Mouse (Mus musculus) liver, adult 2 months (tissue): ENCODE data around the gene Sh2b3.

ENCODE experiments used
- CTCF ChIP-seq: fragments of 200-500 bp; IDR thresholded peaks from 2 replicates; pipeline ENCODE4 v1.5.1; 2011; ENCODE audit warnings: low read depth, low read length, control low read depth
- POLR2A ChIP-seq: fragments of 200-500 bp; IDR thresholded peaks from 2 replicates; pipeline ENCODE4 v1.6.1; 2011; ENCODE audit warnings: low read length, control low read depth; ENCODE audit not compliant: insufficient read depth; ENCODE audit errors: extremely low read depth

GRCm38 (mm10) chr5:121867963-121868362, 30.5 kb upstream of the Sh2b3 start:
- TF ChIP-seq CTCF (no peak), POLR2A (no peak)
